Mouse (Mus musculus) megakaryocyte, adult 5-6 weeks (primary cell): ENCODE data around the gene Sp2. TPM values are rescaled to one million over a fixed set of nuclear protein-coding genes. Genes with fewer than 3 reads are reported as not detected.

Experiments used
- ATAC-seq: 2 replicates; pipeline ENCODE4 v1.8.0; 2016; ENCODE audit warnings: mild to moderate bottlenecking, inconsistent platforms; ENCODE audit not compliant: poor library complexity, severe bottlenecking
- total RNA-seq, 2 experiments: library from RNA; stranded (forward) in 1 of 2; stranded (reverse) in 1 of 2; fragments of 153-499, 151-499 nt in 1 of 2; fragments of 221-1000, 200-1000 nt in 1 of 2; gene quantifications; 2 replicates each; pipeline versions ENCODE4 v1.2.3 to v1.2.4; 2015 to 2017

Sp2 gene
- total RNA-seq, 2 experiments from 2014 or later, result 5.3 to 45.7 TPM

DNA sequence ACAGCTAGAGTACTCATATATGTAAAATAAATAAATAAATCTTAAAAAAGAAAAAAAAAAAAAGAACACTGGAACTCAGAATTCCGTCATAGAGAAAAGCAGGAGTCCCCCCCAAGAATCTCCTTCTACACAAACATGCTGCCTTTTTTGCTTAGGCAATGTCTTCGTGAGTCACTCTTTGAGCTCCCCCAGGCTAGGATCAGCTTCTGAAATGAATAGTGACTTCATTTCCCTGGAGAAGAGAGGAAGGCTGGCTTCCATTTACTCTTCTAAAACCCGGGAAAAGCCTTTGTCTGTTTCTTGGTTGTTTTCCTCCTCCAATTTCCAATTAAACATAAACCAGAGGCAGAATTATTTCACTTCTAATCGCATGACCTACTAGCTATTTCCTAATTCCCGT is 9.9 kb downstream of the Sp2 start:
- ATAC-seq, result no peak

DNA sequence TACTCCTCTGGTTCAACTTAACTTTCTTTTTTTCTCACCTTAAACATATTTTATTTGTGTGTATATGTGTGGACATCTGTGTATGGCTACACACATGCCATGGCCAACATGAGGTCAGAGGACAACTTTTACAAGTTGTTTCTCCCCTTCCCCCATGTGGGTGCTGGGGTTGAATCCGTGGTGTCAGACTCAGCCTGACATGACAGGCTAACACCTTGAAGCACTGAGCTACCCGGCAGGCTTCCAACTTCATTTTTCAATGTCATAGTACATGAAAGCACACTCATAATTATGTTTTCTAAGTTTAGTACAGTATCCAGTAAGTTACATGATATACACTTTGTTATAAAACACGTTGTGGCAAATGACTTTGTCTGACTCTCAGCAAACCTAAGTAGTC is 12.4 kb downstream of the Sp2 start:
- no peak for ATAC-seq

DNA sequence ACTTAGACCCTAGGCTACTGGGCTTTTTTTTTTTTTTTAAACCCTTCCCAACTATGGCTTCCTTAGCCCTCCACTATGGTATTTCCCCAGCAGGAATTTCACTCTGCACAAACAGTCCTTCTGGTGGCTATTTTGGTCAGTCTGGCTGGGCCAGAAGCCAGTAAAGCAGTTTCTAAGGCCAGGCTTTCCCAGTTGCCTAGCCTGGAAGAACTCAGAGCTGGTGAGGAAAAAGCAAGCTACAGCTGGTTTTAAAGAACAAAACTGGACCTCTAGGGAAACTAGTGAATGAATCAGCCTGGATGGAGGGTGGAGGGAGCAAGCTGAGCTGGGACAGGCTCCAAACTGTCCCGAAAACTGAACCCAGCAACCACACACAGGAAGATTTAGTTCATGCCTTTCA is 13.0 kb downstream of the Sp2 start:
- no peak for ATAC-seq

DNA sequence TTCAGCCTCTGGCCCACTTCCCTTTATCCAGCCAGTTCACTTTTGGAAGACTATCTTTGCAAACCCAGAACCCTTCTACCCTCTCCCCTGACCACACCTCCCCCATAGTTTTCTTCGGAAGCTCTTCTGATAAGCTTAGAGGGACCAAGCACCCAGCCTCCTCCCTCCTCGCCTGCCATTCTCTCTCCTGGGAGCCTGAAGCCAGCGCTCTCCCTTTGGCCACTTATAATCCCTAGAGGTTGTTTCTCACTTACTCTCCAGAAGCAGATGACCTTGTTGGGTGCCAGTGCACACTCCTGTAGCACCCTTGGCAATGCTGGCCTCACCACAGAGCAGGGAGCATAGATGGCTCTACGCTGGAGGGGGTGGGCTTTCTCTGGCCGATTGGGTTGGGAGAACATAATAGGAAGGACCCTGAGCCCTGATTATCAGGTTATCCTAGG is 13.5 kb downstream of the Sp2 start:
- ATAC-seq, result no peak

DNA sequence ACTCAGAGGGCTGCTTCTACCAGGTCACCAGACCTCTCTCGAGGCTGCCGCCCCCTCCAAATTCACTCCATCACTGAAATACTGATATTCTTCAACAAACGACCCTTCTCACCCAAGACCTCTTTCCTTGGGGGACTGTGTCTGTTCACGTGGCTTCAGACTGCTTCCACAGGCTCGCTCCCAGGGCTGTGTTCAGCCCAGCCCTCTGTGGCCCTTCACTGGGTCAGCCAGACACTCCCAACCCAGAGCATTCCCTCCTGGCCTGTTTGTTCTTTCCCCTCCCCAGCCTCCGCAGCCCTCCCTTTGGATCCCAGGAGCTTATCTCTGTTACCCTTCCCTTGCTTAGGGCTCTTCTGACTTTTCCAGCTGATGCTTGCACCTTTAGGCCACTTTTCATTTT is 14.3 kb downstream of the Sp2 start:
- no peak for ATAC-seq

DNA sequence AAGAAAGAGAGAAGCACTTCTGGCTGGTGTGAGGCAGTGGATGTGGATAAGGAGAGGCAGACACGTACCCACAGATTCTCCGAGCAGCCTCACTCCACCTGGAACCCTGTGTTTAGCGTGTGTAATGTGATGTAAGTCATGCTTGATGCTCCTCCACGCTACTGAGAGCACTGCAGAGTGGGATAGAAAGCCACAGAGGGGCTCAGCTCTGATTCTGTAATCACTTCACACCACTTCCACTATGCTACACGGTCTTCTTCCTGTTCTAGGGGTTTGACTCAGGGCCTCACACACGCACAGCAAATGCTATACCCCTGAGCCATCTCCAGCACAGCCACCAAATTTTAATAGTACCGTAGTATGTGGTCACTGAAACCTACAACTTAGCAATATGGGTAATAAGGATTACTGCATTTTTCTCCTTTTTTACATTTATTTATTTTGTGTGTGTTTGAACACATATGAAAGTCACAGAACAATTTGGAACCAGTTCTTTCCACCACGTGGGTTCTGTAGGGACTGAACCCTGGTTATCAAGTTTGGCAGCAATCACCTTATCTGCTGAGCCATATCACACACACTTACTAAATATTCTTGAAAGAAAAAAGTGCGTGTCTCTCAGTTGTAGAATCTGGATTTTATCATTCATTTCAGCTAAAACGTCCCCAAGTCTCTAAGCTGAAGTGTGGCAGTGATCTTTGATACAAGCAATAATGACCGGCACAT is 15.1 kb downstream of the Sp2 start:
- peak; percentile 63 for ATAC-seq

DNA sequence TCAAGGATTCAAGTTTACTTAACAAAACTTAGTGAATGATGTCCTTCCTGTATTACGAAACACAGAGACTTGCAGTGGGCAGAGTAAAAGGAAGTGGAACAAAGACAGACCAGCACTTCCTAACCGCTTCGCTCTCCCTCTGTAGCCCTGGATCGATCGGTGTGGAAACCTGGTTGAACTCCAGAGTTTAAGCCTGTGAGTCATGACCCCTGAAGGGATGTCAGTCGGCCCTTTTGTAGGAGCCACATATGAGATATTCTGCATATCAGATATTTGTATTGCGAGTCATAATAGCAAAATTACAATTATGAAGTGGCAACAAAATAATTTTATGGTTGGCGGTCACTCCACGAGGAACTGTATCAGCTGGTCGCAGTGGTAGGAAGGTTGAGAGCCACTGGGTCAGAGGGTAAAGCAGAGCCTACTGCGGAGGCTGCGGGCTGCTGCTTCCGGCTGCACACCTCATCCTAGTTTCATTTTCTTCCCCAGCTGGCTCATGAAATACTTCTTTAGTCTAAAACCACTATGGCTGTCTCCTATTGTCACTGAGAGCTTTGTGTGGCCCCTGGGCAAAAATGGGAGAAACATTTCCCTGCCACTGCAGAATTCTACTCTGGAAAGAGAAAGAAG is 15.7 kb downstream of the Sp2 start:
- ATAC-seq, result peak; percentile 83

DNA sequence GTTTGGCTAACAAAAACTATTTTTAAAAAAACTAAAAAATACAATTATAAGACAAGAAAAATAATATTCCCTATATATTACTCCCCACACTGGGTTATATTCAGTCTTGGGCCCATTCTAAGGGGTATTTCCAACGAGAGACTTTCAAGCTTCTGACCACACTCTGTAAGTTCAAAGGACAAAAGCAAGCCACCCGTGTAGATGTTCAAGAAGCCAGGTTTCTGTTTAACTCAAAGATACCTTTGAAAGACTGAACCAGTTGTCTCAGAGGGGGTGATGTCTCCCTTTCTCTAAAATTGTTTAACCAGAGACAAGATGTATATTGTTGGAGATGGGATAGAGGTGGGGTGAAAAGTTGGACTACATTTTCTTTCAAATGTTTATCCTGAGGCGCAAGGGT is 16.6 kb downstream of the Sp2 start:
- ATAC-seq, result no peak

DNA sequence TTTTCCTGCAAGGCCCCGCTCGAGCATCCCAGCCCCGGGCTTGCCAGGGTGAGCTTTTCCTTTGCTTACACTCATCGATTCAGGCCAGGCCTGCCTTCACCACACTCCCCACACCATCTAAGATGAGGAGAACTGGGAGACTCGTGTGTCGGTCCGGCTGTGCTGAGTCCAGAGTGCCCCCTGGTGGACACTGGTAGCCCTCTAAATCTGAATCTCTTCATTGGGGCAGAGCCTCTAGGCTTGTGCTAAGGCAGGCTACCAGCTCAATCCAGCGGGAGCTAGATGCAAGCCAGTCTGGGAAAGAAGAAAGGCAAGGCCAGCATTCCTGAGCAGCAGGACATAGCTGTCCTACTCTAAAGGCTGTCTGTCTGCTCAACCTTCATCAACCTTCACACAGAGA is 19.2 kb downstream of the Sp2 start:
- ATAC-seq, result peak; percentile 78

DNA sequence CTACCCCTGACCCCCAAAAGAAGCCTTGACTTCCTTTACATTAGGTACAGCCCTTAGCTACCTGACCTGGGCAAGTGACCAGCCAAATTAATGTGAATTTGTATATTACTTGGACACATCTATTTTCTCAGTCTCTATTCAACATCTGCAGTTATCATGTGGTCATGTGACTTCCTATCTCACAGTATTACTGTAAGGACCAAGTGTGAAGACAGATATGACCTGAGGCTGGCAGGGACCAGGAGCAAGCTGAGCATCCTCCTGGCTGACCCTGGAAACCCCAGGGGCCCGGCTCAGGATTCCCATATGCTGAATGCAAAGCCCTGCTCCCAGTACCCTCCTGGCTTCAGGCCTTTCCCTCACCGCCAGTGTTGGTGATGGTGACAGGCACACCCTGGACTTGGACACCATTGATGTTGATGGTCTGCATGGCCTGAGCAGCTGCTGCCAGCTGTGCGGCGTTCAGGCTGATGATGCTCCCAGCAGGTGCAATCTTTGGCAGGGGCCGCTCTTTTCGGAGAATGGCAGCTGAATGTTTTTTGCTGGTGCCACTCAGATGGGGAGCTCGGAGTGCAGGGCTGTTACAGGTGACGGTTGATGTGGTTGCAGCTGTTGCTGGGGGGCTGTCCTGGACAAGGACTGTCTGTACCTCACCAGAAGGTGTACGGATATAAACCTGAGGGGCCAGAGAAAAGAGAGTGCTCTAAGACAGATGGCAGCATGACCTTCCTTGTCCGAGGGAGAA is 25.5 kb downstream of the Sp2 start:
- no peak for ATAC-seq

DNA sequence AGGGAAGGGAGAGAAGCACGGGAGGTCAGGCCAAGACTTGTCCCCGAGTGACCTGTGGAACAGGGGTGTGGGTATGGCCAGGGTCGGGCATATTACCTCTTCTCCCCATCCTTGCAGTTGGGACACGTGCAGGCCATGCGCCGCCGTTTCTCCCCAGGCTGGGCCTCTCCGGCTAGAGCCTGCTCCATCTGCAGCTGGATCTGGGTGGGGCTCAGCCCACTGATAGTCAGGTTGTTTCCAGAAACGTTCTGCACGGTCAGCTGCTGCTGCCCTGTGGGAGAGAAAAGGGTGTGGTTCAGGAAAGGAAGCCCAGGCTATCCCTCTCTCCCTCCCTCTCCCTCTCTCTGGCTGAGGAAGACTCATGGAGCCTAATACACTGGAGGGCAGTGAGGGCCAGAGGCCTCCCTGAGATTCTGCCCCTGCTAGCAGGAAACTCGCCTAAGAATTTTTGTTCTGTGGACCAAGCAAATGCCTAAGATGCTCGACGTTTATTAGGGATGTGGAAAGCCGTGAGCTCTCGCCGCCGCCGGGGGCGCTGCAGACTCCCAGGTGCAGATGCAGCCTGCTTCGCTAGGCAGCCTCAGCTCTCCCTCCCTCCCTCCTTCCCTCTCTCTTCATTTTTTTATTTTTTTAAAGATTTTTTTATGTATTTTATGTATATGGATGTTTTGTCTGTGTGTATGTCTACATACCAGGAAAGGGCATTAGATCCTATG is 26.6 kb downstream of the Sp2 start:
- no peak for ATAC-seq

DNA sequence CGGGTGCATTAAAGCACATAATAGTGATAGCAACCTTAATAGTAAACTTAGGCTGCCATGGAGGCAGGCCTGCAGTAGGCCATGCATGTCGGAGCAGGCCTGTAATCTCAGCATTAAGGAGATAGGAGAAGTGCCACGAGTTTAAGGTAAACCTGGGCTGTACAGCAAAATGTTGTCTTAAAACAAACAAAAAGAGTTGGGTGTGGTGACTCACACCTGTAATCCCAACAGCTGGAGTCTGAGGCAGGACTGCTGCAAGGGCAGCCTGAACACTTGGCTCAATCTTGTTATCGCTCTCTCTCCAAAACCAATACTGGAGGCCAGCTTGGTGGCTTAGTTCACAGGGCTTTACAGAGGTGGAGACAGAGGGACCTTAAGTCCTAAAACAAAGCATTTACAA is 27.7 kb downstream of the Sp2 start:
- no peak for ATAC-seq

DNA sequence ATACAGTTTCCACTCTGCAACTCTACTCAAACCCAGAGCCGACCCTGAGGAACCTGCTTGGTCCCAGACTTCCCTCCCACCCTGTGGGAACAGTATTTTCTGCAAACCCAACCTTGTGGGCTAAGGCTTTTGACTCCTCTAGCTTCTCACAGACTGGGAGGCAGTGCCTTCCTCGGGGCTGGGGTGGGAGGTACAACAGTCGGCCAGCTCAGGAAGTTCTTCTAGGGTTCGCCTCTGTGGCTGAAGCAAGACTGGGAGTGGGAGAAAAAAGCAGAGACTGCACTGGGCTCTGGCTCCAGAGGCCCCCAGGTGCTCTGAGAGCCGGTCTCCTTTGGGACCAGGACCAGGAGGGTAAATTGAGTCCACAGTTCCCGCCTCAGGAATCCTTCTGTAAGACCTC is 29.9 kb downstream of the Sp2 start:
- ATAC-seq, result no peak

DNA sequence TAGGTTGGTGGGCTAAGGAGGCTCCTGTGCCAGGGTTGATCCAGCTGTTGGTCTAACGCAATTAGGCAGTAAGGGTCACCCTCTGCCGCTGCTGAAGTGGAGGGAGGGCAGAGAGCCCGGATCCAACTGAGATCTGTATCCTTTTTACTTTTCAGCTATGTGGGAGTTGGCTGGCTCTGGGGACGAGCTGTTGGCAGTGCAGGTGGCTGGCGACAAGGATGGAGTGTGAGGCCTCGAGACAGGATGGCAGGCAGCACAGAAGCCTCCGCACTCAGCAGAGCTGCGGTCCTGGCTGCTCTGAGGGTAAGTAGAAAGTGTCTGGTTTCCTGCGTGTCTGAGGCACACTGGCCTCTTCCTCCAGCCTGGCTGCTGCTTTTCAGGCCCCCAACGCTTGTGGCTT is 30.3 kb downstream of the Sp2 start:
- ATAC-seq, result no peak

DNA sequence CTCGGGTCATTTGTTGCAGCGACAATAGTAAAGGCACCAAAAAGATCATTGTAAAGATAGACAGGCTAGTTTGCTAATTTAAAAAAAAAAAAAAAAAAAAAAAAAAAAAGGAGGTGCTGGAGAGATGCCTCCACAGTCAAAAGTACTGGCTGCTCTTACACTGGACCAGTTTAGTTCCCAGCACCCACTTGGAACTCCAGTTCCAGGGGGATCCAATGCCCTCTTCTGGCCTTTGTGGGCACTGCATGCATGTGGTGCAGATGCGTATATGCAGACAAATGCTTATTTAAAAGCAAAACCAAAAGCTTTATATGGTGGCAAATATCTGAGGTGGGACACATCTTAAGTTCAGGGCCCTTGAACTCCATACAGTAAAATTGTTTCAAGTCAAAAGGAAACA is 32.0 kb downstream of the Sp2 start:
- ATAC-seq, result no peak

DNA sequence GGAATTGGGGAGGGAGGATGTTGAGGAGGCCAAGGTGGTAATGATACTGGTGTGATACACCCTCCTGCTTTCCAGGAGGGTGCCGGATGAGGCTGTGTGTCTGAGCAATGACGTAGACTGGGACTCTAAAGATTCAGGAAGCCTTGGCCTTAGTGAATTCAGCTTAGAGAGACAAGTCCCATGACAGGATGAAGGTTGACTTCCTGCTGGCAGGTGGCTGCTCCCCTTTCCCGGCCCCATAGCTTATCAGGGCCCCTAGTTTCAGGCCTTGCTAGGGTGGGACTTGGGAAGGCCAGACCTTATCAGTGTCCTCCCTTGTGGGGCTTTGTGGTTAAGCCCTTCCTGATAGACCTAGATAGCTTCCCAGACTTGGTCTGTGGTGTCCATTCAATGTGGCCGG is 34.9 kb downstream of the Sp2 start:
- no peak for ATAC-seq

DNA sequence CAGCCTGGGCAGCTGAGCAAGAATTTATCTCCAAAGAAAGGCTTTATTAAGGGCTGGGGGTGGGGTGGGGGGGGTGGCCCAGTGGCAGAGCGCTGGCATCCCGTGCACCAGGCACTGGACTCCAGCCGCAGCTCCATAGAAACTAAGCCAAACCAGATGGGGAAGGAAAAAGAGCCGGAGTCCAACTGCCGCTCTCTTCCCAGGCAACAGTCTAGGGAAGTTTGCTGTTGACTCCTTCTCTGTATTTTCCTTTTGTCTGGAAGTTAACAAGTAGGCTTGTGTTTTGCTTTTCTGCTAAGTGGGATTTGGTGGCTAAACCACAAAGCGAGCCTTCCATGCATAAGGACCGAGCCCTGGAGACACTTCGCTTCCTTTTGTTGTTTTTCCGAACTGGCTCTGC is 36.3 kb downstream of the Sp2 start:
- no peak for ATAC-seq

DNA sequence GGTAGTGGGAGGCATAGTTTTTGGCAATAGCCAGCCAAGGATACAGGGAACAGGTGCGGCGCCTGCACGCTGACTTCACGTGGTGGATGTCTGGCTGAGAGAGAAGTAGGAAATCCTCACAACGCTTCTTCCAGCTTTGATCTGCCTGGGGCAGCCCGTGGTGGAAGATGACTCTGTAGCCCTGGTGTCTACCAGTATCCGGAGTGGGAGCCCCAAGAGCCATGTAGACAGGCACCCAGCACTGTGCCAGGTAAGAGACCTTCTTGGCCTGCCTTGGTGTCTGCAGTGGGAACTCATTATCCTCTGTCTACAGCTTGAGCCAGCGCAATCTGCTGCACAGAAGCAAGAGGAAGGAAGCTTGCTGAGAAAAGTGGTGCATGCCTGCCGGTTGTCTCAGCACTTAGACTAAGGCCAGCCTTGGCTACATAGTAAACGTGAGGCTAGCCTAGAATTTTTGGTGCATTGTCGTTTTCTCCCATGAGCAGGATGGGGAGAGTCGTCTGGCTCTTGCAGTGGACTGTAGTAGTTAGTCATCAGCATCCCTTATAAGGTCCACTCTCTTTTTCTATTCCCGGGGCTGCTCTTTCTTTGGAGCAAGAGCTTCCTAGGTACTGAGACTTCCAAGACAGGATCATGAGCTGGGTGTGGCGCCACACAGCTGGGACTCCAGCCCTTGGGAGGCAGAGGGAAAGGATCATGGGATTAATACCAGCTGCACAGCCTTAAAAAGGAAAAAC is 37.7 kb downstream of the Sp2 start:
- ATAC-seq, result no peak

DNA sequence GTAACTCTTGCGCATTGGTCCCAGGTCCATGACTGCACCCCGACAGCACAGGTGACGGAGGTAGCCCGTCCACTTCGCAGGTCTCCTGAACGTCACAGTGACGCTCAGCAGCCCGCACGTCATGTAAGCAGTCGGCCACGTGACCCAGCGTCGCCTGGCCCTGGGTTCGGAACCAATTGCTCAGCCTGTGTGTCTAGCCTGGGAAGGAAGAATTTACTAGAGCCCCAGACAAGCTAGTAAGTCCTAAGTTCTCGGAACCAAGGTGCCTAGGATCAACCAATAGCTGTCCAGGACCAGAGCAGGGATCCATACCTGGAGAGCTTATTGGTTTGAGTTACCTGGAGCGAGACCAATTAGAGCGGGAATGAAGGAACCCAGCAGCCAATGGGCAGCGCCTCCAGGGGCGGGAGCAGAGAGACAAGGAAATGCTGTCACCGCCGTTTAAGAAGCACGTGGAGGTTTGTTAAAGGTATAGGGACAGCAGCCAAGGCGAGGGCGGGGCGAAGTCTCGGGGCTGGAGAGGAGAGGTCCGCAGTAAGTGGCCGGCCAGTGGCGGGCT is 38.9 kb downstream of the Sp2 start, which contains the start of gene Pnpo:
Pnpo (minus strand) TSS at position 241 of the 559 bp plus-strand sequence.
- ATAC-seq, result peak; percentile 93

DNA sequence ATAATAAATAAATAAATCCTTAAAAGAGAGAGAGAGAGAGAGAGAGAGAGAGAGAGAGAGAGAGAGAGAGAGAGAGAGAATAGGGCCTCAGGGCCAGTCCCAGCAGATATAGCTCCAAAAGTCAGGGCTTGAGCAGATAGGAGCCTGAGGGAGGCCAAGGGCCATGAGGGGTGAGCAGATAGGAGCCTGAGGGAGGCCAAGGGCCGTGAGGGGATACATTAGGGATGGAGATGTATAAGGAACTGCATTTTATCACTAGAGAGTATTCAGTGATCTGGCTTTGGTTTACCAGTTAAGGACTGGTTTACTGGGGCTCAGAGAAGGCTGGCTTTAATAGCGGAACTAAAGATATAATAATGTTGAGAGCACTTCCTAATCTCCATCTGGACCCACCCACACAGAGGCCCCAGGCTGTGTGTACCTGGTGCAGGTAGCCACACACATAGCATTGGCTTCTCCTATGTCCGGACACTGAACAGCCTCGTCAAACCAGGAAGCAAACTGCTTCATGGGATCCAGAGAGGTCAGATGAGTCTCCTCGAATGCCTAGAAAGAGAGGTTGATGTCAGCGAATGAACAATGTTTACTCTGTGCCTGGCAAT is 40.7 kb downstream of the Sp2 start:
- no peak for ATAC-seq
